Mouse (Mus musculus) urinary bladder, postnatal 10 days (tissue): Measurements from ENCODE around the gene Olfr1014.

Experiments
- DNase-seq: peaks from one replicate; pipeline ENCODE4 v3.0.0; 2022; ENCODE audit warnings: low spot score

Olfr1014 gene

GRCm38 (mm10) chr2:85772413-85772812 is at the start of gene Olfr1014:
TSS of gene Olfr1014 (plus strand) at chr2:85772713.
- DNase-seq: no peak

- DNase-seq: no peak
These were observed 46.7 kb upstream of the Olfr1014 start for GRCm38 (mm10) chr2:85725793-85726192.

GRCm38 (mm10) chr2:85753822-85754221 is 18.7 kb upstream of the Olfr1014 start:
- no peak for DNase-seq

GRCm38 (mm10) chr2:85762666-85763065 is 9.8 kb upstream of the Olfr1014 start, which contains the start of gene Olfr1012:
TSS of gene Olfr1012 (minus strand) at chr2:85762766.
- no peak for DNase-seq

- no peak for DNase-seq
These were observed 5.7 kb upstream of the Olfr1014 start, which contains the start of gene Olfr1013 for GRCm38 (mm10) chr2:85766798-85767197. TSS of gene Olfr1013 (plus strand) at chr2:85767098.

DNA sequence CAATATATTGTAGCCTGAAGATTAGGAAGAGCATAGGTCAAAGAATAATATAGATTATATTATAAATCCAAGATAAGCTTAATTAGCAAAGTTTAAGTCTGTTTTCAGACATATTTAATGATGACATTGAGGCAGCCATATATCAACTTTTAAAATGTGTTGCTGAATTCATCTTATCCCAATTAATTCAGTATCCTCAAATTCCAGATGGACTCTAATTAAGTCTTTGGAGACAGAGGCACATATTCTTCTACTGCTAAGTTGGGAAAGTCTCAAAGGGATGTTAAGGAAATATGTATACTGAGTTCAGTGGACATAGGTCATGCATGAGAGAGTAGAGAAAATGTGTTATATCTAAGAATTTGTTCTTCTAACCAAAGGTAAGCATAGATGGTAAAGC is 9.2 kb downstream of the Olfr1014 start, which contains the start of gene Olfr1015:
Gene Olfr1015, plus strand, starts transcription at position 301 of the 400 bp plus-strand sequence.
- no peak for DNase-seq

DNA sequence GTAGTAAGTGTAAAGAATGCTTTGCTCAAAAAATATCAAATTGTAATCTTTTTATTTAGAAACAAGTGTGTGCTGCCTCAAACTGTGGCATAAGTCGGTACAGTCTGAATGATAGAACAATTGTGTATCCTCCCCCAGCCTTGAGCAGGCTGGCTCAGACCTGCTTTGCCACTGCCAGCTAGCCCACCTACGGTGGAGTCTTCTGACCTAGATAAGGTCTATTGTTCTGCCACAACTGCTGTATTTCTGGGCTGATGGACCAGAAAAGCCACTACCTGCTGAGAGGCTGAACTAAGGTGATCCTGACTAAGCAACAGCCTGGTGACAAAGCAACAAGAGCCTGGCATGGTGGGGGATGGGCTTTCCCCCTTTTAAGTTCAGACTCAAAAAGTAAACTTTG is 19.8 kb downstream of the Olfr1014 start:
- DNase-seq: no peak

DNA sequence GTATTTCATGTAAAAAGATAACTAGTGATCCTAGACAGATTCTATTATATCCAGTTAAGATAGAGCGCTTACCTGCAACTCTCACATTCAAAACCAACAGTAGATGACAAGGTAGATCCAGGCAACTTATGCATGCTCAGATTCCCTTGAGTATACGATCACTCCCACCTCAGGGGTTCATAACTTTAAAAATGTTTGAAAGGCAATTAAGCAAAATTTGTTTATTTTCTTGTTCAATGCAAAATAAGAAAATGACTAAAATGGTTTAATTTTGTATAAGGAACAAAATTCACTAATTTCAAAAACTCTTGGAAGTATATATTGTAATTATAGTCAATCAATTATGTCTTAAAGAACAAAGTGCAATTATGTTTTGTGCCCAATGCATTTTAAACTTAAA is 29.9 kb downstream of the Olfr1014 start, which contains the start of gene Olfr1016:
Gene Olfr1016, minus strand, starts transcription at position 101 of the 400 bp plus-strand sequence.
- DNase-seq: no peak

DNA sequence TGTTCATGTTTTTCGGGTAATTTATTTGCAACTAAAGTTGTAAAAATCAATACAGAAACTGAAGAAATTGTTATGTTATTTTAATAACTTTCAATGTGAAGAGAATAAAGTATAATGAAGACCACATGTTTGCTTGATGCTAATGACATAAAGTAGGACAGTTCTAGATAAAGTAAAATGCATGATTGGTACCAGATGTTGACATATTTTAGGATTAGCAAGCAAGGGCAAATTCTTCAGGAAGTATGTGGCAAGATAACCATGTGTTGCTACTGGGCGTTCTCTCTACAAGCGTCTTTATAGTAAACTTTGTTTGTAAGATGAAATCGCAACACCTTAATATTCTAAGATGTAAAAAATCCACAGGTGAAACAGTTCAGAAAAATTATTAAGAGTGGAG is 32.0 kb downstream of the Olfr1014 start:
- no peak for DNase-seq

- DNase-seq: no peak
These were observed 45.7 kb downstream of the Olfr1014 start, which contains the start of gene Olfr1018 for GRCm38 (mm10) chr2:85818179-85818578. TSS of gene Olfr1018 (plus strand) at chr2:85818479.
